Mouse (Mus musculus): ENCODE measurements around the gene Arhgef17.

The Arhgef17 gene

GRCm38 (mm10) chr7:100845412-100845811, 86.5 kb downstream of the Arhgef17 start:
- peak in 1 of 2 experiments; percentile 19 for DNase-seq (ENCODE audit: low spot score in 2 of 2)

GRCm38 (mm10) chr7:100845026-100845400, 86.9 kb downstream of the Arhgef17 start:
- peak in 1 of 2 experiments; percentile 11 for DNase-seq (ENCODE audit: low spot score in 2 of 2)

- no peak for DNase-seq (ENCODE audit: low spot score in 2 of 2)
These were observed 87.4 kb downstream of the Arhgef17 start for GRCm38 (mm10) chr7:100844385-100845025.

- DNase-seq (ENCODE audit: low spot score in 2 of 2): peak in 1 of 2 experiments; percentile 3
These were observed 88.0 kb downstream of the Arhgef17 start for GRCm38 (mm10) chr7:100843866-100844265.

GRCm38 (mm10) chr7:100842175-100842574, 89.7 kb downstream of the Arhgef17 start:
- DNase-seq (ENCODE audit: low spot score in 2 of 2): no peak

- peak in 1 of 2 experiments; percentile 19 for DNase-seq (ENCODE audit: low spot score in 2 of 2)
These were observed 90.3 kb downstream of the Arhgef17 start for GRCm38 (mm10) chr7:100841608-100842007.

- DNase-seq (ENCODE audit: low spot score in 2 of 2): peak in 1 of 2 experiments; percentile 2
These were observed 91.0 kb downstream of the Arhgef17 start for GRCm38 (mm10) chr7:100840906-100841305.

GRCm38 (mm10) chr7:100839632-100840402, 92.1 kb downstream of the Arhgef17 start:
- DNase-seq (ENCODE audit: low spot score in 2 of 2): peak in 1 of 2 experiments; percentile 17

- DNase-seq (ENCODE audit: low spot score in 2 of 2): peak in 1 of 2 experiments; percentile 11
These were observed 94.2 kb downstream of the Arhgef17 start for GRCm38 (mm10) chr7:100837701-100838100.

GRCm38 (mm10) chr7:100836657-100837056, 95.2 kb downstream of the Arhgef17 start:
- DNase-seq (ENCODE audit: low spot score in 2 of 2): no peak

GRCm38 (mm10) chr7:100835711-100836110, 96.2 kb downstream of the Arhgef17 start:
- DNase-seq (ENCODE audit: low spot score in 2 of 2): no peak

GRCm38 (mm10) chr7:100835168-100835567, 96.7 kb downstream of the Arhgef17 start:
- no peak for DNase-seq (ENCODE audit: low spot score in 2 of 2)

- no peak for DNase-seq (ENCODE audit: low spot score in 2 of 2)
These were observed 98.0 kb downstream of the Arhgef17 start for GRCm38 (mm10) chr7:100833859-100834258.

GRCm38 (mm10) chr7:100828549-100828948, 103.4 kb downstream of the Arhgef17 start:
- DNase-seq (ENCODE audit: low spot score in 2 of 2): no peak

GRCm38 (mm10) chr7:100824661-100825060, 107.2 kb downstream of the Arhgef17 start:
- DNase-seq (ENCODE audit: low spot score in 2 of 2): no peak
